Mouse (Mus musculus): ENCODE data around the gene Adipor2.

The Adipor2 gene

DNA sequence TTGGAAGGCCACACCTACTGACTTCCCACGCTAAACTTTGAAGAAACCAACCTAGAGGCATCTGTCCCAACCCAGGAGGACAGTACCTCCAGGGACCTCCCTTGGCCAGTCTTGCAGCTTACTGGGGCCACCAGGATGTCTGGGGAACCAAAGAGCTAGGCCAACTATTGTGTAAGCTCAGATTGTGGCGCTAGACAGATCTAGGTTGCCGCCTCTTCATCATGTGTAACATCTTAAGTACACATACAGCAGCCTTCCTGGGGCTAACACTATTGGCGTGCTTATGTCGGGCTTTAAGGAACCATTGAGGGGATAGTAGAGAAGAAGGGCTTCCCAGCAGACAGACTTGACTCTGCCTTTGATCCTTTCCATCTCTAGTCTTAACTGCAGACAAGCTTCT, 69.7 kb downstream of the Adipor2 start:
- DNase-seq (ENCODE audit: low spot score in 2 of 2): no peak

DNA sequence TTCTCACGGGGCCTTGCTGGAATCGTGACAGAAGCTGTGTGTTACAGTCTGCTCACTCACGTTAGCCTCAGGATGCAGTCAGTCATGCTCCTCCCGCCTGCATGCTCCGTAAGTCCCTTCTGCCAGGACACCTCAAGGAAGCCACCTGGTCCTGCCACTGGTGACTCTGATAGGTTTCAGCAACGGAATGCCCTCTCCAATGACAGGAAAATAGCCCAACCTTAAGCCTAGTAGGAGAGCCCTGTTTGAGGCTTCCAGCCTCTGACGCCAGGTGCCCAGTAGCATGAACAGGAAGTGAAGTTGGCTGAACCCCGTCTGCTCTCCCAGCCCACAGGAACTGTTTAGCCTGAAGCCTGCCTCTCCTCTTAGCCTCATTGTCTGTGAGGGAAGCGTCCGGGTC, 71.2 kb downstream of the Adipor2 start:
- DNase-seq (ENCODE audit: low spot score in 2 of 2): no peak

DNA sequence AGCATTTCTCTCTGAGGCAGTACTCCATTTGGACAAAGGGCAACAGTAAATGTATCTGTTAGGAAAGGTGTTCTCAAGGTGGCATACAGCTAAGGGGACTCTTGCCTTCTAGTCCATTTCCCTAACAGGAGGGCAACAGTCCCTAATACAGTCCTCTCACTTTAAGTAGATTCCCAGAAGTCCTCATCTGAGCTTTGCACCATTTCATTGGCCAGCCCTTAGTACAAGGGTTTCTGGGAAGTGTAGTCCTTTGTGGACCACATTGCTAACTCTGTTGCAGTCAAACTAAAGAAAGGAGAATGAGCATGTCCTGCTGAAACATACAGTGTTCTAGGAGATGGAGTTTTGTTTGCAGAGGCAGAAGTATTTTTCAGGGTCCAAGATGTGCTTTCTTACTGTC, 76.1 kb downstream of the Adipor2 start:
- peak; percentile 31 to 40 for DNase-seq (ENCODE audit: low spot score in 2 of 2)

DNA sequence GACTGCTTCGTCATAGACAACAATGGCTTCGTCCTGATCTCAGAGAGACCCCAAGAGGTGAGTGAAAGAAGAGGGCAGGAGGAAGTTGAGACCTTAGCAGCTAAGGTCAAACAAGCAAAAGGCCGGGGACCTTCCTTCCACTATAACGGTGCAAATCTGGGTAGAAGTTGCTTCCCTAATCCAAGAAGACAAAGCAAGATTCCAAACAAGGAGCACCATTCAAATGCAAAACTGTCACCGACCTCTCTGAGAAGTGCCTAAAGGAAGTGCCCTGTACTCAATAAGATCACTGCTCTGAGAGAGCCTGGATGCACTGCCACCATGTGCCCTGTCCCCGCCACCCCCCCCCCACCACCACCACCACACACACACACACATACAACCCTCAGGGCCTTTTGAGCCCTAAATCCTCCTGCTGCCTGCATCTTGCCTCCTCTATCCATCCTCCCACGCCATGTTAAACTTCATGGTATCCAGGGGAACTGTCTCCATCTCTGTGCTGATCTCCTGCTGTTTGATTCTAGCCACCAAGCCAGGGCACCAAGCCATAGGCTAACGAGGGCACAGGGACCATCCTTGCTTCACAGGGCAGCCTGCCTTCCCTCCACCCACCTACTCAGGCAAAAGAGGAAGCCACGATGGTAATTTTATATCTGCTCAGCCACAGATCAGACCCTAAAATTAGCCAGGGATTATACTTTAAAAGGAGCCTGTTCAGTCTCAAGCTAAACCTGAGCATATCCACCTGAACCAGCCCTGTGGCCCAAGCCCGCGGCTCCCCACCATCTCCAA, 79.2 kb downstream of the Adipor2 start:
- no peak for DNase-seq (ENCODE audit: low spot score in 2 of 2)

DNA sequence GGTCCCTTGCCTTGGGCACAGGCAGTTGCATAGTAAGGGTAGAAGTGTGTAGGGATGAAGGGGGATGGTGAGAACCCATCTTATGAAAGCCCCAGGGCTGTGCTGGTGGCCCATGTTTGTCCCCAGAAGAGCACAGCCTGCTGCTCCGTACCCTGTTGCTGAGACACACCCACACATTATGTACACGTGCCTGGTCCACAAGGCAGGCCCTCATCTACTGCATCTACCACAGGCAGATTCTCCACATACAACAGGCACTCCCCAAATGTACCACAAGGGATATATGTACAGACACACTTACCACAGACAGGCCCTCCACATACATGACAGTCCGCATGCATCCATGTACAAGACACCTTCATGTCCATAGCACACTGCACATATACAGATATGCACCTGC, 80.2 kb downstream of the Adipor2 start:
- DNase-seq (ENCODE audit: low spot score in 2 of 2): peak in 1 of 2 experiments; percentile 33

DNA sequence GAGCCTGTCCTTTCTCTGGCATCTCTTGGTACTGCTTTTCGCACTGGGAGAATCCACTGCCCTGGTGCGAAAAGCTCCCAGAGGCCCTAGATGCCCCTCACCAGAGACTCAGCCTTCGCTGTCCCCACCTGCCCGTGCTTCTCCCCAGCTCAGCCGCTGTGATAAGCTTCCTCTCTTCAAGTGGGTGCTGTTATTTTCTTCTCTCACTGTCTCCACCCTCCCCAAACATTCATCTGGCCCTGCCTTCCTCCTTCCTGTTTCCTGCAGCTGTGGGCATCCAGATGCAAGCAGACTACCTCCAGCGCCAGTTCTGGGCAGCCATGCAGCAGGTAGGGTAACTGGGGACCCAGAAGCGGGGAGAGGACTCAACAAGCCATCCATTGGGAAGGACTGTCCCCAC, 81.4 kb downstream of the Adipor2 start:
- no peak for DNase-seq (ENCODE audit: low spot score in 2 of 2)

DNA sequence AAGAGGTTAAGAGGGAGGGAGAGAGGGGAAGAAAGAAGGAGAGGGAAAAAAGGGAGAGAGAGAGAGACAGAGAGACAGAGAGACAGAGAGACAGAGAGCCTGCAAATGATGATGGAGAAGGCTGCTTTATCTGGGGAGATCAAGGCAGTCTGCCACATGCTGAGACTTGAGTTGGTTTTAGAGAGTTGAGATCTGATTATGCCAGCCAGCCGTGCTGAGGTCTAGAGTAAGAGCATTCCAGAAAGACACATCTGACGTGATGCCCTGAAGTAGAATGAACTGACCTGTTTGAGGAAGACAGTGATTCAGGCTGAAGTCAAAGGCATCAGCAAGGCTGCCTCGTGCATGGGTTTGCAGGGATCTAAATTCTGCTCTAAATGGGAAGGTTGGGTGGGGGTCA, 83.7 kb downstream of the Adipor2 start:
- no peak for DNase-seq (ENCODE audit: low spot score in 2 of 2)

DNA sequence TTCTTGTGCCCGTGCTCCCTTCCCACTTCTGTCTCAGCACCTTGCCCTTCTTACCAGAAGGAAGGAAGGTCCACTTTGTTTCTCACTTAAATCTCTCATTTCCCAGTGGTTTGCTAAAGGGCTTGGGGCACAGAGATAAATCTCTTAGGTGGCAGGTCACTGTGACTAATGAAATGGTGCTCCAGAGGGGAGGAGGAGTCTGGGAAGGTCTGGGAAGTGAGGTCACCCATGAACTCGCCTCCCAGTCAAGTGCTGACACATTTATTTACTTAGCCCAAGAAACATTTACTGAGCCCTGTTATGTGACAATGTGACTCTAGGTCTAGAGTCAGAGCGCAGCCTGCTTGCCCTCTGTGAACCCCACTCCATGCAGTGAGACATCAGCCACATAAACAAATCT, 84.3 kb downstream of the Adipor2 start:
- no peak for DNase-seq (ENCODE audit: low spot score in 2 of 2)

DNA sequence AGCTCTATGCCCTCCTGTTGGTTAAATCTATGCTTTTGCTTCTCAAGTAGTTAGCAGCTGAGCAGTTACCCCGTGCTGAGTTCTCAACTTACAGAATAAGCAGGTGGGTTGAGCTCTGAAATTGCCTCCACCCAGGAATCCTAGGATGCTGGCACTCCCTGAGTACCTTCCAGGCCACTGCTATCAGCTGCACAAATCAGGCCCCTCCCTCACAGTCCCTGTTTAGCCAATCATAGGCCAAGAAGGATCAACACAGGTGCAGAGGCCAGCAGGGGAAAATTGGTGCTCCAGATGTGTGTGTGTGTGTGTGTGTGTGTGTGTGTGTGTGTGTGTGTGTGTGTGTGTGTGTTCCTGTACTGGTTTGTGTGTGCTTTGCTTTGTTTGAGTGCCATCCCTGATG, 85.4 kb downstream of the Adipor2 start:
- no peak for DNase-seq (ENCODE audit: low spot score in 2 of 2)

DNA sequence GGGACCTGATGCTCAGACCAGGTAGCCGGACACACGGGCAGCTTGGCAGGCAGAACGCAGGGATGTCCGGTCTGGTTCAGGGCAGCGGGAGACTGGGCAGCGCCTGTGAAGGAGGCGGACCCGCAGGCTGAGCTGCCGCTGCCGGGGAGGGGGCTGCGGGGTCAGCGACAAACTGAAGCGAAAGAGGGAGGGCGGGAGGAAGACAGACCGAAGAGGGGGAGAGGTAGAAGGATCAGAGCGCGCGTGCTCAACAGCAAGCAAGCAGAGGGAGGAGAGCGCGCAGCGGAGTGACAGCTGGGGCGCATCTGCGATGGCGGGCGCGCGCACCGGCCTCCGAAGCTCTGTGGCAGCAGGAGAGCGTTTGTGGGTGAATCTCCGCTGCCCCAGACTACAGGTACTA, 87.0 kb downstream of the Adipor2 start, which contains the start of gene Lrtm2:
TSS of gene Lrtm2 (minus strand) at position 261 of the 400 bp plus-strand sequence.
- DNase-seq (ENCODE audit: low spot score in 2 of 2): peak in 1 of 2 experiments; percentile 81

DNA sequence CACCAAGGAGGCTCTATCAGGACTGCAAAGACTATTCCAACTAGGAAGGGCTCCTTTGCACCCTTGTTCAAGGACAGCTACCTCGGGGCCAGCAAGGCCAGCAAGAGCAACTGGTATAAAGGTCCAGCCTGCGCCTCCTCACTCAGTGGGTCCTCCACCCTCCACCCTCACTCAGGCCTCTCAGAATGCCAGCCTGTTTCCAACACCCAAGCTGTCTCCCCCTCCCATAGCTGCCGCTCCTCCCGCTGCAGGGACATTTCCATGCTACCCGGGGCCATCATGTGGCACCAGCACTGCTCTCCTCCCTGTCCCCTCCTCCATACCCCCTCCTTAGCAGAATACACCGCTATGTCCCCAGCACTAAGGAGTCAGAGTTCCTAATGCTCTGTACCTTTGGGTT, 87.6 kb downstream of the Adipor2 start:
- peak in 1 of 2 experiments; percentile 61 for DNase-seq (ENCODE audit: low spot score in 2 of 2)

DNA sequence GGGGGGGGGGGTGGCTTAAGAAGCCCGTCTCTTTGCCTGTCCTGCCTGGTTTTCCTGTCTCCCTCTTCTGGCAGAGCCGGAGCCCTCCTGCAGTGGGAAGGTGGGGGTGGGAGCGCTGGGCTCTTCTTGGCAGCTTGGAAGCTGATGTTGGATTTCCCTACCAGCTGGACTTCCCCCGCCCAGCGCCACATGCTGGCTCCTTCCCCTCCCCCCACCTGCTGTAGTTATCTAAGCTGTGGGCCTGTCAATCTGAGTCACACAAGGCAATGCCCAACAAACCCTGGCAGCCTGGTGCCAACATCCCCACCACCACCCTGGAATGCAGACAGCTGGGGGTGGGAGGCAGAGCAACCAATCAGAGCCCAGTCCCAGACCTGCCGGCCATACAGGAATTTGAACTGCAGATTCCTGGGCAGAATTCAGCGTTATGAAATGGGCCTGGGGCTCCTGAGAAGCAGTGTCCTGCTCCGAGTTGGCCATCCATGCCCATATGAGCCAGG, 88.2 kb downstream of the Adipor2 start:
- DNase-seq (ENCODE audit: low spot score in 2 of 2): peak; percentile 86 to 93

DNA sequence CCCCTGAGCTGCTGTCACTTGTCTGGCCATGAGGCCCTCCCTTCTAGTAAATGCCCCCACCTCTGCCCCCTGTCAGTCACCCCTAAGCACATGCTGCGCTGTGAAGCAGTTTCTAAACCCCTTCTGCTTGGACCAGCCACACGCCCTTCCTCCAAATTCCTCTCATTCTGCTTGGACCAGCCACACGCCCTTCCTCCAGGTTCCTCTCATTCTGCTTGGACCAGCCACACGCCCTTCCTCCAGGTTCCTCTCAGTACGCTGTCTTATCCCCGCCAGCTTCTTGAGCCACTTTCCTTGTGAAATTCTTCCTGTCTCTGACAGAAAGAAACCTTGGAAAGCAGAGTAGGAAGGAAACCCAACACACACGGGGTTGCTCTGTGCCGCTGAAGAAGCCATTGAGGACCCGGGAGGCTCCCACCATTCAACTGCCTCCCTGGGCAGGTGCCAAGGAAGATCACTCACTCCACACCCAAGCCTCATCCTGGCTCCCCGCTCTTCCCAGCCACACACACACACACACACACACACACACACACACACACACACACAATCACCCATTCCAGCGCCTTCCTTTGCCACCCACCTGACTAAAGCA, 88.9 kb downstream of the Adipor2 start:
- DNase-seq (ENCODE audit: low spot score in 2 of 2): peak in 1 of 2 experiments; percentile 24

DNA sequence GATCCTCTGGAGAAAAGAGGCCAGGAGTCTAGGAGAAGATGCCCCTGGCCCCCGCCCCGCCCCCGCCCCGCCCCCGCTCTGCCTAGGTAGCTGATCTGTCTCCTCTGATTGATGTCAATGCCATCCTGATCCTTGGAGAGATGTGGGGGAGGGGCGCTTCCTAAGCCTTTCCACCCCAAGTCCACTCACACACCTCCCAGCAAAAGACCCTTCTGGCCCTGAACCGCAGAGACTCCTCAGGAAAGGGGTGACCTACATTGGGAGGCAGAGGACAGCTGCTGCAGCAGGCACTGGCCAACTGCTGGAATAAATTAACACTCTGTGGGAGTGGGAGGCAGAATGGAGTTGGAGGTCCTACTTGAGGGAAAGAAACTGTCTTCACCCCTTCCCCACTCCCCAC, 91.0 kb downstream of the Adipor2 start:
- DNase-seq (ENCODE audit: low spot score in 2 of 2): no peak

DNA sequence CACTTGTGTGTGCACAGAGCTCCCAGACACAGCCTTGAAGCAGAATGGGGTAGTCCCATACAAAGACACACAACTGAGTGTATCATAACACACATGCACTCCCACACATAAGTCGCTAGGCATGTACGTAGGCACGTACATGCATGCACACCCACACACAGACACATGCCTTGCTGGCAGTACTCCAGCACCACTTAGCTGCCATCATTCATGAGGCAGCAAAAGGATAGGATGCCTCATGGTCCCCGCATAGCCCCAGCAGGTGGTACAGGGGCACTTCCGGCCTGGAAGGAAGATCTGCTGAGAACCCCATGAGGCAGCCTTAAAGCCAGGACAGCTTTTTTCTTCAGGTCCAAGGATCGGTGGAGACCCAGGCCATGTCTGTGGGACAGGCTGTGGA, 91.5 kb downstream of the Adipor2 start:
- peak in 1 of 2 experiments; percentile 34 for DNase-seq (ENCODE audit: low spot score in 2 of 2)

DNA sequence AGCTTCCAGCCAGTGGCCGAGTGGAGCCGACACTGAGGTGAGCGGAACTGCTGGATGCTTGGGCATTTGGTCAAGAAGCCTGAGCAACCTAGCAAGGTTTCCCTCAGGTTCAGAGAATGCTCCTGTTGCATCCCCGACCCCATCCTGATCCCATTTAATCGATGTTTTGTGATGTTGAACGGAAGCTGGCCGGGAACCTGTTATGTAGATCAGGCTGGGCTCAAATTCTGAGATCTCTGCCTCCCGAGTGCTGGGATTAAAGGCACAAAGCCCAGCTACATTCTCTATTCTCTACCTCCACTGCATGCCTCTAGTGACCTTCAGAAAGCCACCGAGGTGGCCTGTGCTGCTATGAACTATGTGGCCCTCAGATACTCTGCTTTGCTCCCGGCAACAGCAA, 92.7 kb downstream of the Adipor2 start:
- no peak for DNase-seq (ENCODE audit: low spot score in 2 of 2)

DNA sequence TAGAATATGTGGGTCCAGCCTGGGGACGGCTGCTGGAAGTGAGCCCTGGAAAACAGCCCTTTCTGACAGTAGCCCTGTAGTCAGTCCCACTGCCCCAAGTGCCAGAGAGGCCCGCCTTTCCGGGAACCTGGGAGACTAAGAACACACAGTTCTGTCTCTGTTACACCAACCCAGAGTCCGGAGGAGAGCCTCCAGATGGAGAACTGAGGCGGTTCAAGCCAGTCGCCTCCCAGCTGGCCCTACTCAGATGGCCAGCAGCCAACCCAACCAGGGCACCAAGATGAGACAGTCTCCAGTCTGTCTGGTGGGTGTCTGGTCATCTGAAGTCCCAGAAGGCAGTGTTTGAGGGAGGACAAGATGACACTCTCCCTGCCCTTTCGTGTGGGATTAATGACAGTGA, 95.8 kb downstream of the Adipor2 start:
- peak in 1 of 2 experiments; percentile 41 for DNase-seq (ENCODE audit: low spot score in 2 of 2)

DNA sequence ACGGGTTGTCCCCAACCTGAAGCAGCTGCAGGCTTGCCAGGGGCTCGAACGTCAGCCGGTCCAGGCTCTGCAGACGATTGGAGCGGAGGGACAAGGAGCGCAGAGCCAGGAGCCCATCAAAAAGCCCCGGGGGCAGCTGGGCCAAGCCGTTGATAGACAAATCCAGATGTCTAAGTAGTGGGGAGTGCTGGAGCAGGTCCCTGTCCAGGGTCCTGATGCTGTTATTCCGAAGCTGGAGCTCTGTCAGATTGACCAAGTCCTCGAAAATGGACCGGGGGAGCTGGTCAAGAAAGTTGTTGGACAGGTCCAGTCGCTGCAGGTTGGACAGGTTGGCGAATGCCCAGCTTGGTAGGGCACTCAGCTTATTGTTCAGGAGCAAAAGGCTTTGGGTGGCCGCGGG, 97.0 kb downstream of the Adipor2 start:
- DNase-seq (ENCODE audit: low spot score in 2 of 2): no peak

DNA sequence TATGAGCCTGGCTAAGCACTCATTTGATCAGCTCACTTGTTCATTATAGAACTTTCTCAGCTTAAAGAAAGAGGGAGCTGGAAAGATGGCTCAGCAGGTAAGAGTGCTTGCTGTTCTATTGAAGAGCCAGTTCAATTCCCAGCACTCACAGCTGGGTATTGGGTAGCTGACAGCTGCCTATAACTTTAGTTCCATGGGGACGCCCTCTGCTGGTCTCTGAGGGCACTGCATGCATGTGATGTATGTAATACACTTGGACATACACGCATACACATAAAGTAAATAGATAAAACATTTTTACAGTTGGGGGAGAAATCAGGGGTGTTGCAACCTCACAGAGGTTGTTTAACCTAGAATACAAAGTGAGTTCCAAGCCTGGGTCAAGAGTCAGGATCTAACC, 98.1 kb downstream of the Adipor2 start:
- DNase-seq (ENCODE audit: low spot score in 2 of 2): no peak

DNA sequence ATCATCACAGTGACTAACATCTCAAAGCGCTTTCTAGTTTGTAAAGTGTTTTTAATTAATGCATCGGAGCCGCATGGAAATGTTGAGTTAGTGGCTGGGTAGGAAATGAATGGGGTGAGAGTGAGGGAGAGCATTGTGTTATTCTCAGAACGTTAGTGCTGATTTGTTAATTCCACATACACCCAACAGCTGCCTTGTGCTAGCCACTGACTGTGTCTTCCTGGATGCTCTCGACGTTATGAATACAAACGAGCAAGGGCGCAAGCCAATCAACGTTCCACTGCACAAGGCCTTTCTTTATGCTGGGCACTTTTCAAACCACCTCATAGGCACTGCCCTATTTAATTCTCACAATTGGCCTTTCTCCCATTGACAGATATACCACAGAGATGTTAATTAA, 98.8 kb downstream of the Adipor2 start:
- peak in 1 of 2 experiments; percentile 37 for DNase-seq (ENCODE audit: low spot score in 2 of 2)

DNA sequence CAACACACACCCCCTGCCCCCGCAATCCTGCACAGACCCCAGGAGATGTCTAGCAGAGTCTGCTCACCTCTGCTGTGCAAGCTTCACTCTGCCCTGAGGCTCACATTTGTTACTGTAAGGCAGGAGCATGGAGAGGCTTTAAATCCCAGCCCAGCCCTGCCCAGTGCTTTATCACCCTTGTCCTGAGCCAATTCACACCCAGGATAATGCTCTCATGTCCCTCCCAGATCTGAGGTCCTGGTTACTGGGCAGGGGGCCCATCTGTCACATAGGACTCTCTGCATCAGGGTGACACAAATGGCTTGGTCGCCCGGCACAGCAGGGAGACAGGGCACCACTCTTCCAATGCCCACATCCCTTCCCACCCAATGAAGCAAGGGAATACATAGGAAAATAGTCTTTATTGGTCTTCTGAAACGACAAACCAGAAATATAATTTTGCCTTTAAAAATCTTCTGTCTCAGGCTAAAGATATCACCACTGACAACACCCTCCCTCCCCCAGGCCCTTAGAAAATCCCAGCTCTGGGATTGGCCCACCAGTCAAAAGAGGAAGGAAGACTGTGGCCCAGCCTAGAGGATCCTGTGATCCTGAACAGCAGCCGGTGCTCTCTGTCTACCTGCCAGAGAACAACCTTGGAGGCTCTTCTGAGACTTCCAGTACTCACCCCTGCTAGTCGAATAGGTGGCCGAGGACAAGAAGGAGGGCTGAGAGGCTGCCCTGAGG, 102.6 kb downstream of the Adipor2 start:
- DNase-seq (ENCODE audit: low spot score in 2 of 2): peak in 1 of 2 experiments; percentile 67

DNA sequence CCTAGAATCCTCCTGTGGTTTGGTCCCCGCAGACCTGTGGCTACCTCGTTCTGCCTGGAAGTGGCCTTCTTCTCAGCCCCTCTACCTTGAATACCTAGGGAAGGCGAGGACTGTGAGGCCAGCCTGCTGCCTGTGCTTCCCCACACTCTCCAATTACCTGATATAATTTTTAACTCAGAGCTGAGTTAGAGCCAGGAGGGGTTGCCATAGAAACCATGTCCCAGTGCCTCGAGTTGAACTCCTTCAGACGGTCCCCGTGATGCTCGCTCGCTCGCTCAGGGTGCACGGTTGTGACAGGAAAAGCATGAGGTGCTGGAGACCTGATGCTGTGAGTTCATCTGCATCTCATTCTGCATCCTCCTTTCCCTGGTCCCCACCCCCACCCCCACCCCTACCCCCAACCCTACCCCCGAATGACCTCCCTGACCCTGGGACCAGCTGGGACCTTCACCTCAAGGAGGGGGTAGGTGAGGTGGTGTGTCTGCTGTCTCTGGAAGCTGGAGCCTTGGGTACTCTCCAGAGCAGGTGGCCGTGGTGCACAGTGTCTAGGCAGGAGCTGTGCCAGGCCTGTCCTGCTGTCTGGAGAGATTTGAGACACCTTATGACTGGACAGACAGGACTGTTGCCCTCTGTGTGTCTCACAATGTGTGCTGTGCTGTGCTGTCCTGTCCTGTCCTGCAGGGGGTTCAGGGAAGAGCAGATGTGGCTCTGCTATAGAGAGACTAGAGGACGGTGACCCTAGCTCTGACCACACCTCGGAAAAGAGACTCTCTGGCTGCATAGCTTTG, 103.7 kb downstream of the Adipor2 start:
- peak in 1 of 2 experiments; percentile 47 for DNase-seq (ENCODE audit: low spot score in 2 of 2)

All from frontal cortex, postnatal 36 days (tissue).